Mouse (Mus musculus): Measurements from ENCODE around the gene Ppp1r21.

DNA sequence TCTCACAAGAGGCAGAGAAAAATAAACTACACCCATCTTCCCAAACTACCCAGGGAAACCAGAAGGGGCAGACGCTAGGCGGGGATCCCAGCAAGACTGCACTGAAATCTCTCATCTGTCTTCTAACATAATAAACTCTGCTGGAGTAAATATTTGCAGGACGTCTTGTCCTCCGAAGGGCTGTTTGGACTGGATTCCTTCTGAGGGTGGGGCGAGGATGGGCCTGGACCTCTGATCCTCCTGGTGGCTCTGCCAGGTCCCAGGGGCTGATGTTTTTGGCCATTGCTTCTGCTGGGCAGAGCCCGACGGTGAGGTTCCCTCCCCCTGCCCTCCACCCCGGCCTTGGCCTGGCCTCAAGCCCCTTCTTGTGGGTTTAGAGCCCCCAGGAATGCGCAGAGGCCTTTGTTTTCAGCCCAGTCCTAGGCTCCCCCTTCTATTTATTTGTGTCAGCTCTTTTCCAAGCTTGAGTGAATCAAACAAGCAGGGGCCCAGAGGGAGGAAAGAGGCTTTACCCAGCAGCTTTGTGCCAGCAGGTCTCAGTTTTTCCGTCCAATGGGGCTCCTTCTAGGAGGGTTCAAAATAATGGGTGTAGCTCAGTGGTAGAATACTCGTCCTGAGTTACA is 100.1 kb downstream of the Ppp1r21 start:
- TF ChIP-seq CHD2 (IDR thresholded peaks at IDR 0.05; ENCODE audit: low read depth, low read length) (no peak), HCFC1 (IDR thresholded peaks at IDR 0.05; ENCODE audit: borderline replicate concordance, insufficient read depth, low read length) (no peak), MAFK (IDR thresholded peaks at IDR 0.05; ENCODE audit: insufficient read depth, low read depth, low read length) (no peak), ZC3H11A (IDR thresholded peaks at IDR 0.05; ENCODE audit: borderline replicate concordance, low read depth, low read length) (no peak)
